Mouse (Mus musculus): ENCODE results near the gene Insig2. TPM values are rescaled to one million over a fixed set of nuclear protein-coding genes. Genes with fewer than 3 reads are reported as not detected.
A peak's percentile ranks its signal among the peaks of the same experiment; 100 is the strongest.

The Insig2 gene
- polyA plus RNA-seq (2012; rRNA removed), result 37.0 and 38.2 TPM in 2 replicates

GRCm38 (mm10) chr1:121332485-121332884, at the start of gene Insig2:
Gene Insig2, minus strand, starts transcription at chr1:121332589.
- DNase-seq (ENCODE audit: low read depth), result no peak
- TF ChIP-seq CTCF (IDR thresholded peaks at IDR 0.05; ENCODE audit: borderline replicate concordance, extremely low read depth, insufficient read depth, insufficient read length), result no peak

GRCm38 (mm10) chr1:121381562-121381961, 49.2 kb upstream of the Insig2 start:
- no peak for DNase-seq (ENCODE audit: low read depth)

DNA sequence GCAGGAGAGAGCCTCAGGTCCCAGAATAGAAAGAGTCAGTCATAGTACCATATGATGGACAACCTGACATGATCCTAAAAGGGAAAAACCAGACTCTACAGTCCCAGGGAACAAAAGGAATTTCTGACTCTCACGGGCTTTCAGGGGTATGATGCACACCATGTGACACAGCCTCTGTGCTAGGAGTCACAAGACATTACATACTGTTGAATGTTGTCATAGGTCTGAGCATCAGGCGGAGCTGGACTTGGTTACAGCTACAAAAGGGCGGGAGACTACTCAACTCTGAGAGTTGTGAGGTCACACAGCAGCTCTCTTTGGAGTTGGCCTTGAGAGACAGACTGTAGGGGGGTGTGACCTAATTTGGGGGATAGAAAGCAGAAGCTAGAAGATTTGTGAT, 47.6 kb upstream of the Insig2 start:
- TF ChIP-seq POLR2A (IDR thresholded peaks at IDR 0.05; ENCODE audit: borderline replicate concordance, extremely low read depth, insufficient read depth, insufficient read length, poor library complexity, severe bottlenecking) (no peak), CTCF (IDR thresholded peaks at IDR 0.05; ENCODE audit: borderline replicate concordance, extremely low read depth, insufficient read depth, insufficient read length) (no peak)
- DNase-seq (ENCODE audit: low read depth), result no peak

More at GRCm38 (mm10) chr1:121381562-121381961, 49.2 kb upstream of the Insig2 start:
- no peak for TF ChIP-seq POLR2A (IDR thresholded peaks at IDR 0.05; ENCODE audit: borderline replicate concordance, extremely low read depth, insufficient read depth, insufficient read length, poor library complexity, severe bottlenecking)
- TF ChIP-seq CTCF (IDR thresholded peaks at IDR 0.05; ENCODE audit: borderline replicate concordance, extremely low read depth, insufficient read depth, insufficient read length), result no peak

DNA sequence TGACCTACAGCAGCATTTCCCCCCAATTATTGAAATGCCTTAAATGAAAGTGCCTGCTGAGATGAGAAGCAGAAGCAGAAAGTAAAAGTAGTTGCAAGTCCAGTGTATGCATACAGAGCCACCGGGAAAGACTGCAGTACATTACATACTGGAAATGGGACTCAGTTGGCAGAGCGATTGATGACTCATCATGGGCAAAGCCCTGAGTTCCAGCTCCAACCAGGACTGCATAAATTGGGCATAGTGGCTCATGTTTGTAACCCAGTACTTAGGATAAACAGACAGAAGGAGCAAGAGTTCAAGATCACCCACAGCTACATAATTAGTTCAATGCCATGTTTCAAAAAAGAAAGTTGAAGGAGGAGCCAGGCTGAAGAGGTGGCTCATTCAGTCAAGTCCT, 45.5 kb upstream of the Insig2 start:
- DNase-seq (ENCODE audit: low read depth), result no peak
- TF ChIP-seq POLR2A (IDR thresholded peaks at IDR 0.05; ENCODE audit: borderline replicate concordance, extremely low read depth, insufficient read depth, insufficient read length, poor library complexity, severe bottlenecking) (no peak), CTCF (IDR thresholded peaks at IDR 0.05; ENCODE audit: borderline replicate concordance, extremely low read depth, insufficient read depth, insufficient read length) (no peak)

DNA sequence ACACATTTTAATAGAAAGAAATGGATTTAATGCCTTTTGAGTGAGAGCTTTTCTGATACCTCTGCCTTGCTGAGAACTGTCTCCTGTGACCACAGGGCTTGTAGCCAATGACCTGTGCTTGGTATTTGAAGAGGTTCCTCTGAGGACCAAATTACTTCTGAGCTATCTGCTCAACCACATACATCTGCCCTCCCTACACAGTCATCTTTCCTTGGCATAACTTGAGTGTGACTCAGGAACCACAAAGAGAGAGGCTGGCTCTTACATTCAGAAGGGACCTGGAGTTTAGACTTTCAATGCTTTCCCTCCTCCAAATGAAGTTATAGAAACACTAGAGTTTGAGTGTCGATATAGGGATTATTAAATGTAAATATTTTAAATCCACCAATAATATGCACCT, 45.0 kb upstream of the Insig2 start:
- TF ChIP-seq POLR2A (IDR thresholded peaks at IDR 0.05; ENCODE audit: borderline replicate concordance, extremely low read depth, insufficient read depth, insufficient read length, poor library complexity, severe bottlenecking) (no peak), CTCF (IDR thresholded peaks at IDR 0.05; ENCODE audit: borderline replicate concordance, extremely low read depth, insufficient read depth, insufficient read length) (no peak)

DNA sequence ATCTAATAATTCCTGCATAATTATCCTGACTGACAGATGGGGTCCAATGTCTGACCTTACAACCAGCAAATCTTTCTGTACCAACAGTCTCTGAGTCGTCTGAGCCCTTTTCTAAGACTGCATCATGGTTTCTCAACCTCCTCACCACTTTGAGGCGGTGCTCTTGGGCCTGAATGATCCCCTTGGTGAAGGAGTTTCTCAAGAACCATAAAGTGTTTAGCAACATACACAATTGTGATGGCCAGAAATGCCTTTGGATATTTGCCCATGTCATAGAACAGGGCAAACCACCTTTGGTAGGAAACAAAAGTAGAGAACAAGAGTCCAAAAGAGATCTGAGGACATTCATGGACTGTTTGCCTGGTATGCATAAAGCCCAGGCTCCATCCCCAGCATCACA, 41.2 kb upstream of the Insig2 start:
- TF ChIP-seq CTCF (IDR thresholded peaks at IDR 0.05; ENCODE audit: borderline replicate concordance, extremely low read depth, insufficient read depth, insufficient read length) (no peak), POLR2A (IDR thresholded peaks at IDR 0.05; ENCODE audit: borderline replicate concordance, extremely low read depth, insufficient read depth, insufficient read length, poor library complexity, severe bottlenecking) (no peak)
- DNase-seq (ENCODE audit: low read depth), result no peak

More for the DNA sequence above, 45.0 kb upstream of the Insig2 start:
- no peak for DNase-seq (ENCODE audit: low read depth)

GRCm38 (mm10) chr1:121372656-121373055, 40.3 kb upstream of the Insig2 start:
- DNase-seq (ENCODE audit: low read depth), result no peak
- TF ChIP-seq POLR2A (IDR thresholded peaks at IDR 0.05; ENCODE audit: borderline replicate concordance, extremely low read depth, insufficient read depth, insufficient read length, poor library complexity, severe bottlenecking), result no peak
- TF ChIP-seq CTCF (IDR thresholded peaks at IDR 0.05; ENCODE audit: borderline replicate concordance, extremely low read depth, insufficient read depth, insufficient read length), result no peak

DNA sequence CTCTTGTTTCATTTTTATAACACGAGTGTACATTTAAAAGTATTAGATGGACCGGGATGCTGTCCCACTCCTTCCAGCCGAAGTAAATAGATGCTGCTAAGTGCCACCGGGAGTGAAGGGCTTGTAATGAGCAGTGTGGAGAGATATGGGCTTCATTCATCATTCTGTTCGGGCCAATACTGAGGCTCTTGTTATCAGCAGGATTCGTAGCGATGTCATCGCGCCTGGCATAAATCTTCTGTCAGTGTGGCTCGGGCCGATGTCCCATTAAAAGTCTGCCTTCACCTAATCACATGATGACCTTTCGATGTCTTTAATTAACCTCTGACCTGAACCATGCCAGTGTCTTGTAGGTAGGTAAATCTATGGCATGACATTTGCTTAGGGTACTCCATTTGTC, 39.1 kb upstream of the Insig2 start:
- no peak for TF ChIP-seq POLR2A (IDR thresholded peaks at IDR 0.05; ENCODE audit: borderline replicate concordance, extremely low read depth, insufficient read depth, insufficient read length, poor library complexity, severe bottlenecking)
- no peak for TF ChIP-seq CTCF (IDR thresholded peaks at IDR 0.05; ENCODE audit: borderline replicate concordance, extremely low read depth, insufficient read depth, insufficient read length)
- no peak for DNase-seq (ENCODE audit: low read depth)

DNA sequence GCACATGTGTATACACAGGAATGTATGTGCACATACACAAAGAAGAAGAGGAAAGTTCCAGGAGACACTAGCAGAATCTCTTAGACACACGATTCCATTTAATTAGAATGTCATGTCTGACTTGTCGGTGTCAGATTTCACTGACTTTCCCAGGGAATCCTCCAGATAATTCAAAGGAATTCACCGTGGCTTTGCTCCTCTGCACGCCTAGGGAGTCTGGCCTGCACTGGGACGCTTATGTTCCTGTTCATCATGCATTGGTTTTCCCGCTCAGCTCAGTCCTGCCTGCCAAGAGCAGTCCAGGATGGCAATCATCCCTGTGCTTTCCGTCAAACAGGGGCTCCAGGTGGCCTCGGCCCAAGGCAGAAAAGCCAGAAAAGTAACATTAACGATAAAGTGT, 34.9 kb upstream of the Insig2 start:
- TF ChIP-seq POLR2A (IDR thresholded peaks at IDR 0.05; ENCODE audit: borderline replicate concordance, extremely low read depth, insufficient read depth, insufficient read length, poor library complexity, severe bottlenecking), result no peak
- no peak for TF ChIP-seq CTCF (IDR thresholded peaks at IDR 0.05; ENCODE audit: borderline replicate concordance, extremely low read depth, insufficient read depth, insufficient read length)
- DNase-seq (ENCODE audit: low read depth), result peak; percentile 22

DNA sequence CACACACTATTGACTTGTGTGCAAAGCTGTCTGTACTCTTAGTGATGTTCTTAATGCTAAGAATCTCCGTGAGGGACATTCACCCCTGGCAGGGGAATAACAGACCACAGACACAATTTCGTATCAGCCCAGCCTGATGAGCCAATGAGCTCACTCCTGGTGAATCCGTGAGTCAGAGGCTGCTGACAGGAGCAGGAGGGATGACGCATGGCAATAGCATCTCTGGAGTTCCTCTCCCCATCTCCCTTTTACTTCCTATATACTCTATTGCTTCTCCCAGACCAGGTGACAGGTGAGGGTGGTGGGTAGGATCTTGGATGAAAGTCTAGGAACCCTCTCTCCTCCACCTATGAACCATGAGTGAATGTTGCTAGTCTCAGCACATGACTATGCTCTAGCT, 28.2 kb upstream of the Insig2 start:
- no peak for TF ChIP-seq POLR2A (IDR thresholded peaks at IDR 0.05; ENCODE audit: borderline replicate concordance, extremely low read depth, insufficient read depth, insufficient read length, poor library complexity, severe bottlenecking)
- no peak for TF ChIP-seq CTCF (IDR thresholded peaks at IDR 0.05; ENCODE audit: borderline replicate concordance, extremely low read depth, insufficient read depth, insufficient read length)

DNA sequence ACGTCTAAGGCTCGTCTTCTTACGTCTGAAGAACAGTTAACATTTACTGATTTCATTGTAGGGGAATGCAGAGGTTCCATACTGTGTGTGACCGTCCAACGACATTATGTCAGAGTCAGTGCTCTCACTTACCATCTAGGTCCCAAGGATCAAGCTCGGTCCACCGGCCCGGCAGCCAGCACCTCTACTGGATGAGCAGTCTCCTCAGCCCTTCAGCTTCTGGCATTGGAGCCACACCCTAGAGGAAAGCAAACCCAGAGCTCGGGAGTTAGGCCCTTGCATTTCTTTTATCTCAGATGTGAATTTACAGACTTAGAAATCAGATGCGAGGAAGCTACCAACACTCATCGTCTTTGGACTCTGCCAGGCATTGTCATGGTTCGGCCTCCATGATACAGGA, 27.3 kb upstream of the Insig2 start:
- TF ChIP-seq CTCF (IDR thresholded peaks at IDR 0.05; ENCODE audit: borderline replicate concordance, extremely low read depth, insufficient read depth, insufficient read length) (no peak), POLR2A (IDR thresholded peaks at IDR 0.05; ENCODE audit: borderline replicate concordance, extremely low read depth, insufficient read depth, insufficient read length, poor library complexity, severe bottlenecking) (no peak)
- DNase-seq (ENCODE audit: low read depth), result no peak

More for the DNA sequence above, 28.2 kb upstream of the Insig2 start:
- no peak for DNase-seq (ENCODE audit: low read depth)

GRCm38 (mm10) chr1:121353779-121354178, 21.4 kb upstream of the Insig2 start:
- DNase-seq (ENCODE audit: low read depth), result peak; percentile 5
- TF ChIP-seq CTCF (IDR thresholded peaks at IDR 0.05; ENCODE audit: borderline replicate concordance, extremely low read depth, insufficient read depth, insufficient read length) (no peak), POLR2A (IDR thresholded peaks at IDR 0.05; ENCODE audit: borderline replicate concordance, extremely low read depth, insufficient read depth, insufficient read length, poor library complexity, severe bottlenecking) (no peak)

DNA sequence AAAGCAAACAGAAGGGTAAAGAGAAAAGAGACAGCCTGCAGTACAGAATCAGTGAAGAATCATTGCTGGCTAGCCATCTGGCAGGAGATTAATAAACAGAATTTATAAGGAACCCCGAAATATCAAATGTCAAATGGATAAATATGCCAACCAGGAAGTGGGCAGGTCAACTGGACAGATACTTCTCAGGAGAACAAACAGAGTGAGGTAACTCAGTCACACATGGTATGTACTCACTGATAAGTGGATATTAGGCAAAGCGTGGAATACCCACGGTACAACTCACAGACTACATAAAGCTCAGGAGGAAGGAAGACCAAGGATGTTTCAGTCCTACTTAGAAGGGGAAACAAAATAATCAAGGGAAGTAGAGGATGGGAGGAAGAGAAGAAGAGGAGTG, 18.6 kb upstream of the Insig2 start:
- no peak for DNase-seq (ENCODE audit: low read depth)
- TF ChIP-seq CTCF (IDR thresholded peaks at IDR 0.05; ENCODE audit: borderline replicate concordance, extremely low read depth, insufficient read depth, insufficient read length) (no peak), POLR2A (IDR thresholded peaks at IDR 0.05; ENCODE audit: borderline replicate concordance, extremely low read depth, insufficient read depth, insufficient read length, poor library complexity, severe bottlenecking) (no peak)
